Mouse (Mus musculus) neural tube, embryonic 15.5 days (tissue): ENCODE data around the gene Sult5a1. TPM values are rescaled to one million over a fixed set of nuclear protein-coding genes. Genes with fewer than 3 reads are reported as not detected.
"Not testable (repeated sequence)": the region's sequence is repeated elsewhere in the genome, so short reads cannot be mapped to it uniquely, and the experiment has no call there.

Experiments
- ATAC-seq: fragments of 200-750 bp; cut with Nextera tagmentation; 2 replicates; pipeline ENCODE4 v1.8.0; 2017; ENCODE audit warnings: mild to moderate bottlenecking, moderate TSS enrichment, moderate library complexity; ENCODE audit not compliant: low FRiP score
- H3K27ac ChIP-seq: fragments of 300-500 bp; sonication (generic); replicated peaks from 2 replicates; pipeline ENCODE4 v1.5.1; 2015; ENCODE audit warnings: mild to moderate bottlenecking, inconsistent platforms
- H3K27me3 ChIP-seq: fragments of 300-500 bp; sonication (generic); replicated peaks from 2 replicates; pipeline ENCODE4 v1.6.1; 2015; ENCODE audit warnings: inconsistent platforms
- H3K36me3 ChIP-seq: fragments of 300-500 bp; sonication (generic); 2 replicates; pipeline ENCODE4 v1.6.1; 2015; ENCODE audit warnings: inconsistent platforms
- H3K4me1 ChIP-seq: fragments of 300-500 bp; sonication (generic); 2 replicates; pipeline ENCODE4 v1.6.1; 2015; ENCODE audit warnings: inconsistent platforms
- H3K4me2 ChIP-seq: fragments of 300-500 bp; sonication (generic); 2 replicates; pipeline ENCODE4 v1.6.1; 2015; ENCODE audit warnings: inconsistent platforms, mild to moderate bottlenecking, moderate library complexity
- H3K4me3 ChIP-seq: fragments of 300-500 bp; sonication (generic); replicated peaks from 2 replicates; pipeline ENCODE4 v1.5.1; 2015; ENCODE audit warnings: mild to moderate bottlenecking, inconsistent platforms
- H3K9ac ChIP-seq: fragments of 300-500 bp; sonication (generic); replicated peaks from 2 replicates; pipeline ENCODE4 v1.6.1; 2015; ENCODE audit warnings: mild to moderate bottlenecking, inconsistent platforms
- H3K9me3 ChIP-seq: fragments of 300-500 bp; sonication (generic); replicated peaks from 2 replicates; pipeline ENCODE4 v1.6.1; 2016; ENCODE audit warnings: inconsistent platforms
- WGBS: fragments of 180-500 bp; shearing (Covaris S2); methylation state at CpG from one replicate; pipeline ENCODE4 v1.1.7; 2015; ENCODE audit warnings: mixed read lengths; 5-methylcytosine and 5-hydroxymethylcytosine counted together
- polyA plus RNA-seq: library from polyadenylated mRNA; unstranded; fragments of >200 nt; fragmentation: Nextera tagmentation; extraction: Ambion mirVana; gene quantifications from 2 replicates; pipeline ENCODE4 v1.2.1, GENCODE M21; 2015

Sult5a1 gene
- polyA plus RNA-seq, 1 experiment from 2014 or later = 2.2 TPM

DNA sequence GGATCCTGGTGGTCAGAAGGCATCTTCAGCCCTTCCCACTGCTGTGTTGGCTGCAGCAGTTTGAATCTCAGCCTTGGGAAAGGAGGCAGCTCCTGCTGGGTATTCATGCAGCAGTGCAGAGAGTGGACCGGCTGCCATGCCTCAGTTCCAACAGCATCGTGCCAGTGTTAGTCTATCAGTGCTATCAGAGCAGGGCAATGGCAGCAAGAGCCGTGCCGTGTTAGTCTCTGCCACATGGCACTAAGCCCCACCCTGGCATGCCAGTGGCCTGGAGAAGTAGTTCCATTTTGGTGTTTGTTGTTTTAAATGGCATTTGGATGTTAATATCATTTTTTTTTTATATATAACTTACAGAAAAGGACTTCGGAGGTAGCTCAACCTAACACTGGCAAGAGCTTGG, 49.2 kb downstream of the Sult5a1 start:
- Histone ChIP-seq H3K27me3 (no peaks in the 10 kb centered on the region), H3K4me1 (peaks cover 5% of the 10 kb centered on the region), H3K36me3 (peaks cover 18% of the 10 kb centered on the region), H3K9me3 (no peaks in the 10 kb centered on the region), H3K27ac (no peak overlapping the region), H3K4me3 (no peak overlapping the region), H3K4me2 (no peak overlapping the region), H3K9ac (no peak overlapping the region)
- ATAC-seq = no peak
- WGBS = 88% methylated on average over 5 of the region's 5 CpGs

DNA sequence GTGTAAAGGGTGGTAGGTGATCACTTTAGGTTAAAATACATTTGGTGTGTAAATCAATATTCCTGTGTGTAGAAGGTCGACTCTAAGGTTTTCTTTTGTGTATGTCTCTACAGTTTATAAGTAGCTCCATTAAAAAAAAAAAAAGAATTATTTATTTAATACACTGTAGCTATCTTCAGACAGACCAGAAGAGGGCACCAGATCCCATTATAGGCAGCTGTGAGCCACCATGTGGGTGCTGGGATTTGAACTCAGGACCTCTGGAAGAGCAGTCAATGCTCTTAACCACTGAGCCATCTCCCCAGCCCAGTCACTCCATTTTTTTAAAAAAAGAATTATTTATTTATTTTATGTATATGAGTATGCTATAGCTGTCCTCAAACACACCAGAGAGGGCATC, 50.1 kb downstream of the Sult5a1 start:
- WGBS = 73% methylated on average over 1 of the region's 1 CpGs
- H3K9ac ChIP-seq = no peak overlapping the region

DNA sequence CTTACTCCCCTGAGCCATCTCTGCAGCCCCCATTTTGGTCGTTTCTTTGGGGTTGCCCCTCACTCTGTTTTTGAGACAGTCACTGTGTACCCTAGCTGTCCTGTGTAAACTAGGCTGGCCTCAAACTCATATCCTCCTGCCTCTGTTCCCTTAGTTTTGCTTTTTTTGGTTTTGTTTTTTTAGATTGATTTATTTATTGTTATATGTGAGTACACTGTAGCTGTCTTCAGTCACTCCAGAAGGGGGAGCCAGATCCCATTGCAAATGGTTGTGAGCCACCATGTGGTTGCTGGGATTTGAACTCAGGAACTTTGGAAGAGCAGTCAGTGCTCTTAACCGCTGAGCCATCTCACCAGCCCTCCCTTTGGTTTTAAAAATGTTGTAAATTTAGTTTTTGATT, 51.6 kb downstream of the Sult5a1 start:
- no peaks in the 10 kb centered on the region for H3K9me3 ChIP-seq
- no peak overlapping the region for H3K4me2 ChIP-seq
- H3K9ac ChIP-seq = no peak overlapping the region
- H3K36me3 ChIP-seq = peaks cover 23% of the 10 kb centered on the region
- no peaks in the 10 kb centered on the region for H3K27me3 ChIP-seq
- ATAC-seq = no peak
- H3K4me1 ChIP-seq = peaks cover 17% of the 10 kb centered on the region
- no peak overlapping the region for H3K27ac ChIP-seq
- no peak overlapping the region for H3K4me3 ChIP-seq
- 59% methylated on average over 2 of the region's 2 CpGs for WGBS

More for the DNA sequence above, 50.1 kb downstream of the Sult5a1 start:
- Histone ChIP-seq H3K36me3 (peaks cover 23% of the 10 kb centered on the region), H3K27ac (no peak overlapping the region), H3K4me1 (peaks cover 13% of the 10 kb centered on the region), H3K27me3 (no peaks in the 10 kb centered on the region), H3K9me3 (no peaks in the 10 kb centered on the region), H3K4me2 (no peak overlapping the region), H3K4me3 (no peak overlapping the region)
- ATAC-seq = no peak

DNA sequence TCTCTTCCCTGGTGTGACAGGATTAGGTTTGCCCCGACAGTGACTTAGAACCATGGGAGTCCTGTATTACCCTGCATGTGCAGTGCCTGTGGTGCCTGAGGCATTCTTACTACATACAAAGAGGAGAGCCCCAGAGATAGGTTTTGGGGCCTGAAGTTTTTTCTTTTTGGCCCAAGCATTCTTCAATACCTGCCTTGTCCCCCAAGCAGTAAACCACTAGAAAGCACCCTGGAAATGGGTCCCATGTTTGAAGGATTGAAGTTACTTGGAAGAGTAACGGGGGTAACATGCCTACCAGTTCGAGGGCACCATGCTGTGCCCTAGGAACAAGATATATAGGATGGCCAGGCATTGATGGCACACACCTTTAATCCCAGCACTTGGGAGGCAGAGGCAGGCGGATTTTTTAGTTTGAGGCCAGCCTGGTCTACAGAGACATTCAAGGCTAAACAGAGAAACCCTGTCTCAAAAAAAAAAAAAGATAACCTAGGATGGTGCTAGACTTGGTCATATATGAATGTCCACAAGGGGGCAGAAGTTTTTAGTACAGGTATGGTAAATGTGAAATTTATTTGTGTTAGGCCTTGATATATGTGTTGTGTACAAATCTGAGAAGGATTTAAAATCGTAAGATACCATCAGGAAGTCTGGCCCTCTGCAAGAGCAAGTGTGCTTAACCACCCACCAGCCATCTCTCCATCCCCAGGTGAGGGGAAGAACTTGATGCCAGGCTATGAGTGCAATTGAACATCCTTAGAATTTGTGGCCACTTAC, 52.4 kb downstream of the Sult5a1 start:
- ATAC-seq = no peak
- Histone ChIP-seq H3K36me3 (peaks cover 23% of the 10 kb centered on the region), H3K4me3 (no peak overlapping the region), H3K9me3 (no peaks in the 10 kb centered on the region), H3K27me3 (no peaks in the 10 kb centered on the region), H3K4me1 (peaks cover 18% of the 10 kb centered on the region), H3K27ac (no peak overlapping the region), H3K9ac (no peak overlapping the region), H3K4me2 (no peak overlapping the region)
- WGBS = 72% methylated on average over 5 of the region's 5 CpGs

DNA sequence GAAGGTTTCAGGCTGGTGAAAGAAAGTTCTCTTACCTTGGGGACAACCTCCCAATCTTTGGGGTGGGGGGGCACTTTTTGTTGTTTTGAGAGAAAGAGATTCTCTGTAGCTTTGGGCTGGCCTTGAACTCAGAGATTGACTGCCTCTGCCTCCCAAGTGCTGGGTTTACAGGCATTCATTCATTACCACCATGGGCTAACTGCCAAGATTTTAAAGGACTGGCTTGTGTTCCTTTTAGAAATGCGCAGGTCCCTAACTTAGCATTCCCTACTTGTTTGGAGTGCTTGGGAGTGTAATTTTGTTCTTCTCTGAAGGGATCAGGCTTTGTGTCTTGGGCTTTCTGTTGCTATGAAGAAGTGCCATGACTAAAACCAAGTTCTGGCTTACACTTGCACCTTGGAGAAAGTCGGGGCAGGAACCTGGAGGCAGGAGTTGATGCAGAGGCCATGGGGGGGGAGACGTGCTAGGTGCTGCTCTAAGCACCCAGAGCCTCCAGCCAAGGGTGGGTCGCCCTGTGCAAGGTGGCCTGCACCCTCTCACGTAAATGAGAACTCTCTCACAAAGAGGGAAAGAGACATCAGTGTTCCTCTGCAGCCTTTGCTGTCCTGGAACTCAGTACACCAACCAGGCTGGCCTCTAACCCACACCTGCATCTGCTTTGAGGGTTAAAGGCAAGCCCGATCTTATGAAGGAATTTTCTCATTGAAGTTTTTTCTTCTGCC, 53.9 kb downstream of the Sult5a1 start:
- no peak for ATAC-seq
- 81% methylated on average over 6 of the region's 6 CpGs for WGBS
- Histone ChIP-seq H3K27me3 (no peaks in the 10 kb centered on the region), H3K9me3 (no peaks in the 10 kb centered on the region), H3K4me3 (peak overlapping the region; percentile 76), H3K4me1 (peaks cover 18% of the 10 kb centered on the region), H3K9ac (peak overlapping the region; percentile 93), H3K4me2 (peak overlapping the region; percentile 88), H3K36me3 (peaks cover 23% of the 10 kb centered on the region), H3K27ac (no peak overlapping the region)

DNA sequence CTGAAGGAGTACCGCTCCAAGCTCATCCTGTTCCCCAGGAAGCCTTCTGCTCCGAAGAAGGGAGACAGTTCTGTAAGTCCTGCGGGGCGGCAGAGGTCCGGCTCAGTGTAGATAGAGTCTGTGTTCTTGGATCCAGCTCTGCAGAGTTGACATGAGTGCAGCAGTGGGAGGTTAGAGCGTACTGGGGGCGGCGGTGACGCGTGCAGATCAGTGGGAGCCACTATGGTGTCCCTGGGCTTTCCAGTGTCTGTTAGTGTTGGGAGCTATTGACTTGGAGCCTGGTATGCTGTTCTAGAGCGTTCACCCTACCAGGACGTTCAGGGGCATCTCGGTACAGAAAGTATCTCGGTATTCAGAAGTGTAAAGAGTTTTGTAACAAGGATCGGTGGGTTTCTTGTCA, 54.8 kb downstream of the Sult5a1 start:
- Histone ChIP-seq H3K27me3 (no peaks in the 10 kb centered on the region), H3K4me1 (peaks cover 18% of the 10 kb centered on the region), H3K4me2 (peak overlapping the region; percentile 88), H3K27ac (peak overlapping the region; percentile 96; the same call in 1 of the 2 replicates), H3K4me3 (peak overlapping the region; percentile 76), H3K9me3 (no peaks in the 10 kb centered on the region), H3K36me3 (peaks cover 23% of the 10 kb centered on the region), H3K9ac (peak overlapping the region; percentile 93)
- ATAC-seq = no peak
- WGBS = 16% methylated on average over 15 of the region's 15 CpGs

DNA sequence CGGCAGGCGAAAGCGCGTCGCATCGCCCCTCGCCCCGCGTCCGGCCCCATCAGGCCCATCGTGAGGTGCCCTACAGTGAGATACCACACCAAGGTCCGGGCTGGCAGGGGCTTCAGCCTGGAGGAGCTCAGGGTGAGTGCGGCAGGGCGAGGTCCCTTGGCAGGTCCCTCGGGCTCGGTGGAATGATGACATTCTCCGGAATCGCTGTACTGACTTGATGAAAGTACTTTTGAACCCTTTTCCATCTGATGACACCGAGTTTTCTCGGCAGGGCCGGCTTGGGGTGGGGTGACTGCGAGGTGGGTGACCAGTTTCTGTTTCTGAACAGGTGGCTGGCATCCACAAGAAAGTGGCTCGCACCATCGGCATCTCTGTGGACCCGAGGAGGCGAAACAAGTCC, 55.3 kb downstream of the Sult5a1 start:
- peak overlapping the region; percentile 96 for H3K27ac ChIP-seq
- peak overlapping the region; percentile 93 for H3K9ac ChIP-seq
- H3K27me3 ChIP-seq, H3K9me3 ChIP-seq: not testable (repeated sequence)
- H3K4me1 ChIP-seq = peaks cover 18% of the 10 kb centered on the region
- H3K4me2 ChIP-seq = peak overlapping the region; percentile 88
- 1% methylated on average over 26 of the region's 26 CpGs for WGBS
- 0 out of 2 replicates have a peak, but pooled peaks have one; percentile 11 for ATAC-seq
- H3K4me3 ChIP-seq = peak overlapping the region; percentile 76
- peaks cover 27% of the 10 kb centered on the region for H3K36me3 ChIP-seq

DNA sequence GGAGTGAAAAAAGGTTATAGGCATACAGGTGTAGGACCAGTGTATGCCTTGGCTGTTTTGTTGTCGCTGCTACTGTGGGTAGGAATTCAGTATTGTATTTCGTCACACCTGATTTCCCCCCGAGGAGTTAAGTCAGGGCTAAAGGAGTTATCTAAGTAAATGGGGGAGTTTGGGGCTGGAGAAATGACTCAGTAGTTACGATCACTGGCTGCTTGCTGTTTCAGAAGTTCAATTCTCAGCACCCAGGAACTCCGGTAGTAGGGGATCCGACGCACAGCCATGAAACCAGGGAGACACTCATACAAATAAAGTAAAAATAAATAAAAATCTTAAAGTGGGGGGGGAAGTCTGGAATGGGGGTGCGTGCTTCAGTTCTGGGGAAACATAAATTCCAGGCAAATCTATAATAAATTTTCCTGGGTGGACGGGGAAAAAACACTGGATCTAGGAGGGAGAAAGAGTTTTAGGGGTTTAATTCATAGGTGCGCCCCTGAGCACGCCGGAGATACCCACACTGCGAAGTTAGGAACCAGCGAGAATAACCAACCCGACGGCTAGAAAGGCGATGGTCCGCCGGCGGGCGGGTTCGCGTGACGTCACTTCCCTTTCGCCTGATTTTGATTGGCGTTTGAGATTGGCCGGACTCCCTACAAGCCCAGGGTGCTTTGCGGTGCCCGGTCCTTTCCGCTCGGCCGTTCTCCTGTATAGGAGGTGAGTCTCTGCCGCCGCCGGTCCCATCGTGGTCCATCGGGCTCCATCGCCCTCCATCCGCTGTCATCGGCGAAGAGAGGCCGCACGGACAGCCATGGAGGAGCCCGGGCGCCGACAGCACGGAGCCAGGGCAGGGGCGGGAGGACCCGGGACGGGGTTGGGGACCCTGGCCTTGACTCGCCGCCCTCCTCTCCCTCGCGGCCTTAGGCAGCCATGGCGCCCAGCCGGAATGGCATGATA, 56.1 kb downstream of the Sult5a1 start, which contains the start of gene Rpl13:
Rpl13 (plus strand) TSS at position 616 of the 951 bp plus-strand sequence.
- WGBS = 1% methylated on average over 53 of the region's 56 CpGs
- no peaks in the 10 kb centered on the region for H3K9me3 ChIP-seq
- H3K4me2 ChIP-seq = peak within 1 kb of the TSS; percentile 88
- H3K4me3 ChIP-seq = peak within 1 kb of the TSS; percentile 76
- peaks cover 36% of the 10 kb centered on the region for H3K36me3 ChIP-seq
- H3K4me1 ChIP-seq = peaks cover 18% of the 10 kb centered on the region
- peak within 1 kb of the TSS; percentile 96 for H3K27ac ChIP-seq
- H3K9ac ChIP-seq = peak within 1 kb of the TSS; percentile 93
- ATAC-seq = peak; percentile 93
- H3K27me3 ChIP-seq = no peaks in the 10 kb centered on the region

DNA sequence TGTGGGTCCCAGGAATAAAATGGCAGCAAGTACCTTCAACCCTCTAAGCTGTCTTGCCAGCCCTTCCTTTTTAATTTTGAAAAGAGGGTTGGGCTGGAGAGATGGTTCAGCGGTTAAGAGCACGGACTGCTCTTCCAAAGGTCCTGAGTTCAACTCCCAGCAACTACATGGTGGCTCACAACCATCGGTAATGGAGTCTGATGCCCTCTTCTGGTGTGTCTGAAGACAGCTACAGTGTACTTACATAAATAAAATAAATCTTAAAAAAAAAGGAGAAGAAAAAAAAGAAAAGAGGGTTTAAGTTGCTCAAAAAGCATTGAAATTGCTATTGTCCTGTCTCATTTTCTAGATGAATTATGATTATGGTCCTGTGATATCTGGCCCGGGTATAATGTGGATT, 56.9 kb downstream of the Sult5a1 start:
- Histone ChIP-seq H3K4me1 (peaks cover 18% of the 10 kb centered on the region), H3K9me3 (no peaks in the 10 kb centered on the region), H3K4me2 (peak overlapping the region; percentile 88), H3K4me3 (no peak overlapping the region), H3K9ac (no peak overlapping the region), H3K27me3 (no peaks in the 10 kb centered on the region), H3K27ac (no peak overlapping the region), H3K36me3 (peaks cover 38% of the 10 kb centered on the region)
- ATAC-seq = no peak
- WGBS = 74% methylated on average over 4 of the region's 4 CpGs

DNA sequence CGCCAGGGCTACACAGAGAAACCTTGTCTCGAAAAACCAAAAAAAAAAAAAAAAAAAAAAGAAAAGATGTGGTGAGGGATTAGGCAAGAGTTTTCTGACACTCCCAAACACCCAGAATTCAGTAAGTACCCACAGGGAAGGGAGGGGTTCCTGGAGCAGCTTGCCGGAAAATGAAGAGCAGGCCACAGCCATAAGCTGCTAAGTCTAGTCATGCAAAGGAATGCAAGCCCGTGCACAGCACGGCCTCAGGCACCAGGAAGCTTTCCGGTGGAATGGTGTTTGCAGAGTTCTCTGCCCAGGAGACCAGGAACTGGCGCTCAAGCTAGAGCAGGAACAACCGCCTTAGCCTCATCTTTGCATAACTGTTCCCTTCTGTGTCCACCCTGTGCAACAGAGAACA, 57.8 kb downstream of the Sult5a1 start:
- H3K36me3 ChIP-seq = peaks cover 37% of the 10 kb centered on the region
- no peak for ATAC-seq
- WGBS = 77% methylated on average over 8 of the region's 8 CpGs
- no peaks in the 10 kb centered on the region for H3K27me3 ChIP-seq
- H3K4me2 ChIP-seq = no peak overlapping the region
- no peak overlapping the region for H3K4me3 ChIP-seq
- peak overlapping the region; percentile 48; the same call in 1 of the 2 replicates for H3K27ac ChIP-seq
- H3K4me1 ChIP-seq = peaks cover 18% of the 10 kb centered on the region
- no peaks in the 10 kb centered on the region for H3K9me3 ChIP-seq
- H3K9ac ChIP-seq = no peak overlapping the region
